Mouse (Mus musculus) gastrocnemius, postnatal 25 days (tissue): ENCODE data around the gene Plekhn1. TPM values are rescaled to one million over a fixed set of nuclear protein-coding genes. Genes with fewer than 3 reads are reported as not detected.

Experiments used
- DNase-seq: peaks from one replicate; pipeline ENCODE4 v3.0.0; 2022
- total RNA-seq, 2 experiments: library from RNA; stranded (reverse); gene quantifications; 1 replicate in 1 of 2; 2 replicates in 1 of 2; pipeline ENCODE4 v1.2.3; 2021

The Plekhn1 gene
- total RNA-seq, 2 experiments from 2014 or later, result 5.4 to 6.9 TPM

DNA sequence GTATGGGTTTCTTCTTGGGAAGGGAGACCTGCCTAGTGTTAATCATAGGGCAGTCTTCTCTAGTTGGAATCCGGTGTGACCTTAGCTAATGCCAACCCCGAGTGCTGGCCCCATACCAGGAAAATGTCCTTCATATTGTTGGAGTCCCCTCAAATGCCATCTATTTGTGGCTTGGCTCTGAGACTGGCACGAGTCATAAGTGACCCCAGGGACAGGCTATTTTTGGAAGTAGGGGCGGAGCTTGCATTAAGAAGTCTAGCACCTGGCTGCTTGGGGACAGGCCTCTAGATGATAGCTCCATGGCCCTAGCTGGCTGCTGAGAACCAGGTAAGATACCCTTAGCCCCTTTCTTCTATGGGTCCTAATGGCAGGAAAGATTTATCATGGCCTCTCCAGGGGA is 19.0 kb downstream of the Plekhn1 start, which contains the start of gene Perm1:
Gene Perm1 (plus strand): TSS at position 220 of the 400 bp plus-strand sequence.
- peak; percentile 85 for DNase-seq

GRCm38 (mm10) chr4:156213134-156213533 is 21.5 kb downstream of the Plekhn1 start:
- DNase-seq, result no peak

DNA sequence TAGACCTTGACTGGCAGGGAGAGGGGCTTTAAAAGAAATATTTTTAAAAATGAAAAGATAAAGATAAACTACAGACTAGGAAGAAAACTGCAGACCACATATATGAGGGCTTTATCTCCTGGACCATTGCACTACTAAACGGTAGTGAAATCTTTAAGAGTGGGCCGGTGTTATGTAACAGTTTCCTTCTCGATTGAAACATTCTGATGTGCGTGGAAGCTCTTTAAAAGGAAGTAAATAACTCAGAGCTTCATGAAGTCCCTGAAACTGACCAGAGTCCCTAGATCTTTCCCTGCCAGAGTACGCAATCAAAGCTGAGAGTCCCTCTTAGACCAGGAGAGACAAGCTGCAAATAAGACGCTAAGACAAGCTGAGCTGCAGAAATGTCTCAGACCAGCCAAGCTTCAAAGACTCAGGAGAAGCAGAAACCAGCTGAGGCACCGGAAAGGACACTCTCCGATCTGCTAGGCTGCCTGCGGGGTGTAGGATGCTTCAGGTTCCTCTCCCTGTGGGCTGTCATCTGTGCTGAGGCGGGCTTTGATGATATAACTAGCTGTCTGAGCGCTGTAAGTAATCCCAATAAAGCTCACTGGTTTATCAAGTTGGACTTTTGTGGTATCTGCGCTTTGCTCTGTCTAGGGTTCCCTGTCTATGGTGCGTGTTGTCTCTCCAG is 24.6 kb downstream of the Plekhn1 start:
- no peak for DNase-seq

- no peak for DNase-seq
Observed at GRCm38 (mm10) chr4:156208872-156209271, 25.8 kb downstream of the Plekhn1 start.

GRCm38 (mm10) chr4:156203413-156204131 is 31.1 kb downstream of the Plekhn1 start:
- DNase-seq, result no peak

DNA sequence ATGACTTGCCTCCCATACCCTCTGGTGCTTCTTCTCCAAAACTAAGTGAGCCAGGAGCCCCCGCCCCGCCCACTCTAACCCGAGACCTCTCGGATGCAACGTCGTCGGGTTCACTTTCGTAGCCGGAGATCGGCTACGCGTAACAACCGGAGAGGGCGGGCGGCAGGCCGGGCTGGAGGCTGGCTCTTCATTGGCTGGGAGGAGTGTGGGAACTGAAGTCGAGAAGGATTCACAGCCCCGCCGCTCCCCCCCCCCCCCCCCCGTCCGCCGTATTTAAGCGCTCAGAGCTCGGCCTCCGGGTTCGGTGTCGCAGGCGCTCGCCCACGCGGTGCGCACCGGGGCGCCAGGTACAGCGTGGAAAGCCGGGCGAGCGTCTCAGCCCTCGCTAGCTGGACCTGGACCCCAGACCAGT is 31.6 kb downstream of the Plekhn1 start, which contains the start of gene AW011738:
Gene AW011738 (plus strand): TSS at position 304 of the 412 bp plus-strand sequence.
- DNase-seq, result peak; percentile 81

DNA sequence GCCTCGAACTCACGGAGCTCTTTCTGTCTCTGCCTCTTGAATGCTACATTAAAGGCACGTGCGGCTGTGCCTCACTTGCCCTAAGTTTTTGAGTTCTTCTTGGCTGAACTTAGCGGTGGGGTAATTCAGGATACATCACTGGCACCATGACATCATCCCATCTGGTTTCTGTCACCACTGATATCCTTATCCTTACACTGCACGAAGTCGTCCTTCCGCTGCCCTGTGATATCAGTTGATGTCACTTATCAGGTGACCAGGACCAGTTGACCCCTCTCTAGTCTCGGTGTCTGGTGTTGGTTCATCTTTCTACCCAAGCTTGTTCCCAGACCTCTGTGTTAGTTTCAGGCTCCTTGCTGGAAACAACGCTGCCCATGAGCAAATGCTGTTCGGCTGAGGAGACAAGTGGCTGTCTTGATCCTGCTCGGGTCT is 32.2 kb downstream of the Plekhn1 start:
- DNase-seq, result no peak

GRCm38 (mm10) chr4:156200623-156201475 is 33.8 kb downstream of the Plekhn1 start, which contains the start of gene Isg15:
Gene Isg15, minus strand, starts transcription at chr4:156200818.
- no peak for DNase-seq

DNA sequence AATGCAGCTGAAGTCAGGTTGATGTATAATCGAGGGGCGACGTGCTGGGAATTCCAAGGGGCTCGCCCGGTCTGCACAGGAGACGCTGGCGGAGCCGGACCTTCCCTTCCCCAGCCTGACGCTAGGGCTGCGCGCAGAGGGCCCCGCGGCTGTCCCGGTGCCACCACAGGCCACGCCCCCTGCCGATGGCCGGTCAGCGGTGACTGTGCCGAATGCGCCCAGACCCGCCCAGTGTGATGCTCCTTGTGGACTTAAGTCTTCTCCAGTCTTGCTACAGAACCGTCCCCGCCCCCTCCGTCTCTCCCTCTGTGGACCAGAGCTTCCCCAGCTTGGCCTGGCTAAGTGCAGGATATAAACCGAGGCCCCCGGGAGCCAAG is 36.8 kb downstream of the Plekhn1 start:
- peak; percentile 90 for DNase-seq

DNA sequence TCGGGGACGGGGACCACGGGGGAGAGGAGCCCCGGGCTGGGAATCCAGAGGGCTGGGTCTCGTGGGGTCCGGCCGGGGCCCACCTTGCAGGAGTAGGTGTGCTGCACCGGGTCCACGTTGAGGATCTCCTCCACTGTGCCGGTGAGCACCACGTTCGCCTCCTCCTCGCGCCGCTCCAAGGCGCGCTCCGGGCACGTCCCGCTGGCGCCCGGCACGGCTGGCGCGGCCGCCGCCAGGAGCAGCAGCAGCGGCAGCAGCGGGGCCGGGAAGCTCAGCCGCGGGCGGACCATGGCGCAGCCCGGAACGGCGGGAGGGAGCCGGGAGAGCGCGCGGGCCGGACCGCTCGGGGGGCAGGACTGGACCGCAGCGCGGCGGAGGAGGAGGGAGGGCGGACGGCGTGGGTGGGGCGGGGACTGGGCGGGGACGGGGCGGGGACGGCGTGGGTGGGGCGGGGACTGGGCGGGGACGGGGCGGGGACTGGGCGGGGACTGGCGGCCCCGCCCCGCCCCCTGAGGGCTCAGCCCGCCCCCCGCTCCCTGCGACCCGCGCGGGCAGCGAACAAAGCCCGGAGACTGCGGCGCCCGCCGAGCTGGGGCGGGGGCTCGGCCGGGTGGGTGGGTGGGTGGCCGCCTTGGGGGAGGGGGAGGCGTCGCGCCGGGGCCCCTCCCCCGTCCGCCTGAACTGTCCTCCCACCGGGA is 37.4 kb downstream of the Plekhn1 start, which contains the start of gene Agrn:
Gene Agrn (minus strand): TSS at position 358 of the 698 bp plus-strand sequence.
- peak; percentile 77 for DNase-seq

DNA sequence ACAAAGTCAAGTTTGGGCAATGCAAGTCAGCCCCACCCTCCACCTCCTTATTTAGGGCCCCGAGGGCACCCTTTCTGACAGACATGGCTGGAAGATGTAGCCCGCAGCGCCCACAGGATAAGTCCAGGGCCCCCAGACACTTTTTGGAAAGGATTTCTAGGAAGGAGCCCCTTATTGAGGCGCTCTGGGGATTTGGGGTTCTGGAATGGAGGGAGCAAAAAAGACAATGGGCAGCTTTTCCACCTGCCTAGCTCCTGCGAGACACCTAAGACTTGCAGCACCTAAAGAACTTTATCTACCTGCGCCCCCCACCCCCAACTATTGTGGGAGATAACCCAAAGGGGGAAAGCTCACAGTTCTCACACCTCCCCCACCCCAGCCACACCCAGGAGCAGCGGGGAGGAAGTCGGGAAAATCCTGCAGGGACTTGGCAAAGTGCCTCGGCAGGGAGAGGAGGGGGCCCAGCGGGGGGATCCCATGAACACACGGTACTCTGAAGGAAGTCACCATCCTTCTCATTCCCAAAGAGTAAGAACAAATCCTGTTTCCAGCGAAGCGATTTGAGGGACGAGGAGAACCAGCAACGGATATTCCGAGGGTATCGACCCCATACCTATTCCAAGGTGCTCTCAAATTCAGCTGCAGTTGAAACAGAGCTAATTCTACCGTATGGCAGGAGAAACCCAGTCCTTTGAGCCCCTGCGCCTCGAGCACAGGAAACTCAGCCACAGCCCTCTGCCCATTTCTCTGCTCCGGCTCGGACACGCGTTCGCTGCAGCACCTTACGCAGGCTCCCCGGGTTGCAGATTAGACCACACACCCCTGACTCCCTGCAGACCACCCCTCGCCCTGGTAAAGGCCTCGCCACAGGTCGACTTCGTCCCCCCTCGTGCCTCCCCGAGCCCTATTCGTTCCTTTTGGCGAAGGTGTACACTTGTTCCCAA is 38.5 kb downstream of the Plekhn1 start:
- DNase-seq, result peak; percentile 48

GRCm38 (mm10) chr4:156194346-156194745 is 40.3 kb downstream of the Plekhn1 start:
- DNase-seq, result no peak

- DNase-seq, result no peak
Observed at GRCm38 (mm10) chr4:156193906-156194305, 40.8 kb downstream of the Plekhn1 start.

- no peak for DNase-seq
Observed at GRCm38 (mm10) chr4:156193200-156193590, 41.5 kb downstream of the Plekhn1 start.

DNA sequence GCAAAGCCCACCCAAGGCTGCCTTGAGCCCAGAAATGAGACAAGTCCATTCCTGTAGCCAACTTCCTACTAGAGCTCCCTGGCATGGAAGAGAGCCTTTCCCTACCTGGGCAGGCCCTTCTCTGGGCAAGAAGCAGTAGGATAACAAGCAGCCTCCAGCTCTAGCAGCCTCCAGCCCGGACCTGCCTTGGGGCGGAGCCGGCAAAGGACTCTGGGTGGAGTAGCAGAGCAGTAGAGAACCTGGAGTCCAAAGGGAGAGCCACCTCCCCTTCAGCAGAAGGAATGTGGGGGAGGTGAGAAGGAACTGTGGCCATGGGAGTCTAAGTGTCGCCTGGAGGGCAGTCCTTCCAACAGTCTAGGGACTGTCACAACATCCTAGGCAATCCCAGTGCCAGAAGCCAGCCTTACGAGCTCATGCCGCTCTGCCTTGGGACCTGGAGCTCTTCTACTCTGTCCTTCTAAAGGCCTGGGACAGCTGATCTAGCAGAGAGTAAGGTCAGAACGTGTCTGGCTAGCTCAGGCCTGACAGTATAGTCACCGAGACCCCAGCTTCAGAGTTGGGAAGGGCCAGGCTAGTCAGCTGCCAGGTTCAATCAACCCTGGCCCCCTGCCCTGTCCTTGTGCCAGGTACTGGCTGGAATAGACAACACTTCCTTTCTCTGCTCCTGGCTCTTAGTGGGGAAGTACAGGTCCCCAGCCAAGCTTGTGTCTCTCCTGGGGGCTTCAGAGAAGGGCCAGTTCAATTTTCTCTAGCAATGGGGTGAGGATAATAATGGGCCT is 42.0 kb downstream of the Plekhn1 start:
- DNase-seq, result no peak

DNA sequence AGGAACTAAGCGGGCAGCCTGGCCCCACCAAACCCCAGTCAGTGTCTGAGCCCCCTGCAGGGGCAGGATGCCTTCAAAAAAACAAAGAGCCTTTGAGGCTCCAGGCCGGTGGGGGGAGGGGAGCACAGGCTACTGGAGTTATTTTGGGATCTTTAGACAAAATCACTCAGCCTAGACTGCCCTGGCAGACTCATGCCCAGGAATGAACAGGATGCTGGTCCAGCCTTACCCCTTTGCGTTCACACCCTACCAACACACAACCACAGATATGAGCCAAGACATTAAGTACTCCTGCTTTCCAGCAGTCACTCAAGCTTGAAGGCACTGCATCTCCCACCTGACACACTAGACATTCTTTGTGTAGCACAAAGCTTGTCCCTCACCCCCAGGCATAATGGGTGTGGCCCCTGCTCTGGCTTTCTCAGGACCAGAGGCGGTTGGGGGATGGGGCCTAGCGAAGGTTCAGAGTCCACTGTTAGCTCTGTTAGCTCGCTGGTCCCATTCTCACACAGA is 45.8 kb downstream of the Plekhn1 start:
- no peak for DNase-seq

DNA sequence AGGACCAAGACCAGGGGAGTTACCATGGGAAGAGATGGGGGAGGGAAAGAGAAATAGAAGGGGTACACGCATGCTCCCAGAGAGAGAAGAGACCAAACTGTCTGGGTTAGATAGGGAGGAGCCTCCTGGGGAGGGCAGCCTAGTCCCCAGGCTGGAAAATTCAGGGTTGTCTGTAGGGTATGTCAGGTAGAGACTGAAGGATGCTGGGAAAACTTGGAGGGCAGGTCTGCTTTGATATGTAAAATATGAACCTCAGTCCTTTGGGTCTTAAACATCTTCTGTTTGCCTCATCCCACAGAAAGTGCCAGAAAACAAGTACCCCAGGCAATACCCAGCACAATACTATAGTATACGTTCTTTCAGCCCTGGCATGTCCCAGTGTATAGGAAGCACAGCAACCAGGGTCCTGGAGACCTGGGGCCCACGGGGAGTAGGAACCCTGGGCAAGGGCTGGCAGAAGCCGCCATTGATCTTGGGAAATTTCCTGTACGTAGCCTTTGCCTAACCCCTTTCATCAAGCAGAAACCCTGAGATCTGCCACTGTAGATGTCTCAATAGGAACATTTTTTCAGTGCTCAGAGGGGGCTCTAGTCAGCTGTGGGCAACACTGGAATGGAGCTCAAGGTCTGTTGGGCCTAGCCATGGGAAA is 46.4 kb downstream of the Plekhn1 start:
- DNase-seq, result no peak

- no peak for DNase-seq
Observed at GRCm38 (mm10) chr4:156185950-156186850, 48.5 kb downstream of the Plekhn1 start.
